Mouse (Mus musculus) ZHBTc4 (cell line): ENCODE data around the gene Mpzl1.

ENCODE experiments used
- DNase-seq: peaks from one replicate; pipeline ENCODE4 v3.0.0-alpha.2; 2011; ENCODE audit warnings: low read depth, low spot score

Gene Mpzl1

DNA sequence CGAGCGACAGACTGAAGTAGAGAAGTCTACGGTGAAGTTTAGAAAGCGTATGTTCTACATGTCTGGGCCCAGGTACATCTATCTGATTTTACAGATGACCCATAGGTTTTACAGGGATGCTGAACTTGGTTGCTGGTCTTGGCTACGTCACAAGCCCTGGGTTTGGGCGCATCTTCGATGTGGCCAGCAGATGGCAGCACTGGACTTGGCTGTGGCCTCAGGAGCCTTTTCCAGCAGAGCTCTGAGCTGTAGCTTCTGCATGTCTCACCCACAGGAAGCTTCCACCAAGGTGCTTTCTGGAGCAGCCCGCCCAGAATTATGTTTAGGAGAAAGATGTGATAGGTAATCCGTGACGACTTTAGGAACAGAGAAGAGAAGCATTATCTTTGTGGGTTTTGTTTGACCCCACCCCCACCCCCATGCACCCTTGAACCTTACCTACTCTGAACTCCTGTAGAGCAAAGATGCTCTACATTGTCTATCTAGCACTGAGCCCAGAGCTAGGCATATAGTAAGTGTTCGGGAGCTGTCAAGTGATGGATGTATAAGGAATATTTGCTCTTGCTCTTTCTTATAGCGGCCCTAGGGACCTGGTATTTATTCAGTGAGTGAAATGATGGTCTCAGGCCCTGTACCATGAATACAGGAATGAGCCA, 50.7 kb downstream of the Mpzl1 start:
- DNase-seq = peak; percentile 92

DNA sequence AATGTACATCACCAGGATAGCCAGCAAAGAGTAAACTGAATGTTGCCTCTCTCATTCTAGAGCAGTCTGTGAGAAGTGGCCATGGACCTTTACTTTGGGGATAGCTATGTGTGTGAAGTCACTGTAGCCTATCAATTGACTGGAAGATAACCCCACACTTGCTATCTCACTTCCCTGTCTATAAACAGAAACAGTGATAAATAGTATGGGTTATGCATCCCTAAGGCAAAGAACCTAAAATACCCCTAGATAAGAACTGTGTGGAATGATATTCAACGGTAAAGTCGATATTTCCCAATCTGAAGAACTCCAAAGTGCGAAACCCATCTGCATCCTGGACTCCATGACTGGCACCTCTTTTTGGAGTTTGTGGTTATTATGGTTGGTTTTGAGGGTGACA, 53.1 kb downstream of the Mpzl1 start:
- no peak for DNase-seq

DNA sequence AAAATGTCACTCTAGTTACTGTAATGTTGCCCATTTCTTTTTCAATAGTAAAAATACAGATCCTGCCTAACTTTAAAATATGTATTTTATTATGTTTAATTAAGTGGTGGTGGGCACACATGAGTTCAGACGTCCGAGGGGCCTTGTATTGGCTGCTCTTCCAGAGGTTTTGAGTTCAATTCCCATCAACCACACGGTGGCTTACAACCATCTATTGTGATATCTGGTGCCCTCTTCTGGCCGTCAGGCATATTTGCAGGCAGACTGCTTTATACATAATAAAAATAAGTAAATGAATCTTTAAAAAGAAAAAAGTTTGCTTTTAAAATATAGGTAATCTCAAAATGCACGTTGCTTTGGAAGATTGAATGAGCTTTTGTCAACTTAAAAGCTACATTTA, 55.0 kb downstream of the Mpzl1 start:
- peak; percentile 68 for DNase-seq

- no peak for DNase-seq
These were observed 57.8 kb downstream of the Mpzl1 start for GRCm38 (mm10) chr1:165576459-165577112.

DNA sequence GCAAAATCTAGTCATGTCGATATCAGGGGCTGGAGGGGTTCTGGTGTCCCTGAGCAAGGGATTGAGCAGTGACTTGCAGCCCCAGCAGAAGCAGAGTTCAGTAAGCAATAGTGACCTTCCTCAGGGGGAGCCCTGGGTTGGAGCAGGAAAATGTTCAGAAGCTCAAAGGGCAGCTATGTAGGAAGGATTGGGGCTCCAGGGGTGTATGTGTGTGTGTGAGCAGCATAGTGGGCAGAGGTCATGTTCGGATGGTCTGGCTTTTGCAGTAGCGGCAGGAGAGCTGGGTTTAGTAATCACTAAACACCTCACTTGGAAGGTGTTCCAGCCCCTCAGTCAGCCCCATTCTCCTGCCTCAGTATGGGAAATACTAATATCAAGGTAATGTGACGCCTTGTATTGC, 58.3 kb downstream of the Mpzl1 start:
- no peak for DNase-seq

DNA sequence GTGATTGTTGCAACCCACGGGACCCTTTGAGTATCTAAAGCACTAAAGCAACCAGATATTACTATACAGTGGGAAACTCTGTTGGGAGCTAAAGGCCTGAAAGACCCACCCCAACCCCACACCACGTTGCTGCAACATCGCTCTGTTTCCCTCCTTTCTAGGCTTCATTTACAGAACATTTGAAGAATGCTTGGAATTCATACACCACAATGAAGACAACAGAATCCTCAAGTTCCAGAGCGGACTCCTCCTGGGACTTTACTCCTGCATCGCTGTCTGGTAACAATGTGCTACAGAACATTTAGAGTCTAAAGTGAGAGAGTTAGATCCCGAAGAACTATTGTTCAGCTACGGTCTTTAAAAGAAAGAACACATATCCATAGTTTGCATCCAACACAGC, 66.9 kb downstream of the Mpzl1 start:
- DNase-seq = peak; percentile 52

GRCm38 (mm10) chr1:165565283-165565682, 69.1 kb downstream of the Mpzl1 start:
- no peak for DNase-seq

DNA sequence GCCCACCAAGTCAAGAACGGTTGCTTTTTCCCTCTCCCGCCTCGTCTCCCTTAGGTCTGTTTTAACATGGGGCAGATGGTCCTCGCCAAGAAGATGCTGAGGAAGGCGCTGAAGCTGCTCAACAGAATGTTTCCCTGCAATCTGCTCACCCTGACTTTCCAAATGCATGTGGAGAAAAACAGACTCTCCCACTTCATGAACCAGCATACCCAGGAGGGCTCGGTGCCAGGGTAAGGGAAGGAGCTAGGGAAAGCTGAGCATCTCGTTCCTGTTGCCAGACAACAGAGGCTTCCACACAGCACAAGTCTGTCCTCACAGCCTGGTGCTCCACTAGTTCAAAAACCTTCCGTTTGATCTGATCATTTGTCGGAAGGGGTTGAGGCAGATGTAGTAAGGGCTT, 75.3 kb downstream of the Mpzl1 start:
- no peak for DNase-seq

GRCm38 (mm10) chr1:165556711-165557110, 77.6 kb downstream of the Mpzl1 start:
- no peak for DNase-seq
